Mouse (Mus musculus): ENCODE data around the gene 4931429L15Rik. TPM values are rescaled to one million over a fixed set of nuclear protein-coding genes. Genes with fewer than 3 reads are reported as not detected.

Gene 4931429L15Rik
- polyA plus RNA-seq, 1 experiment from 2014 or later = 0.15 TPM

GRCm38 (mm10) chr9:46316388-46316787 lies 3.4 kb downstream of the 4931429L15Rik start:
- H3K9me3 ChIP-seq (ENCODE audit: control insufficient read depth, low read length) = no peaks in the 10 kb centered on the region
- 0 out of 2 replicates have a peak overlapping the region, but pooled peaks have one; percentile 9 for H3K27ac ChIP-seq (ENCODE audit: low read depth, low read length)
- WGBS = 21% methylated on average over 5 of the region's 5 CpGs
- no peak overlapping the region for H3K4me2 ChIP-seq
- no peaks in the 10 kb centered on the region for H3K27me3 ChIP-seq (ENCODE audit: control insufficient read depth, insufficient read depth, low read length)
- peak; percentile 86 for DNase-seq (ENCODE audit: low spot score, missing footprints)
- H3K4me1 ChIP-seq (ENCODE audit: control insufficient read depth, insufficient read depth, low read length) = peaks cover 12% of the 10 kb centered on the region
- H3K9ac ChIP-seq (ENCODE audit: low read length) = peak overlapping the region; percentile 20; the same call in 1 of the 2 replicates
- H3K36me3 ChIP-seq (ENCODE audit: control insufficient read depth, insufficient read depth, low read length) = no peaks in the 10 kb centered on the region
- no peak overlapping the region for H3K4me3 ChIP-seq (ENCODE audit: low read depth, low read length)
- no peak for ATAC-seq (ENCODE audit: low FRiP score)

- ATAC-seq (ENCODE audit: low FRiP score) (peak; percentile 64), DNase-seq (ENCODE audit: low spot score, missing footprints) (peak; percentile 88)
- H3K4me1 ChIP-seq (ENCODE audit: control insufficient read depth, insufficient read depth, low read length) = peaks cover 12% of the 10 kb centered on the region
- H3K36me3 ChIP-seq (ENCODE audit: control insufficient read depth, insufficient read depth, low read length) = no peaks in the 10 kb centered on the region
- H3K9me3 ChIP-seq (ENCODE audit: control insufficient read depth, low read length) = no peaks in the 10 kb centered on the region
- WGBS = 23% methylated on average over 11 of the region's 11 CpGs
- no peaks in the 10 kb centered on the region for H3K27me3 ChIP-seq (ENCODE audit: control insufficient read depth, insufficient read depth, low read length)
- H3K4me2 ChIP-seq = peak overlapping the region; percentile 19; the same call in 1 of the 2 replicates
- H3K9ac ChIP-seq (ENCODE audit: low read length) = peak overlapping the region; percentile 16
- no peak overlapping the region for H3K4me3 ChIP-seq (ENCODE audit: low read depth, low read length)
- peak overlapping the region; percentile 9; the same call in 1 of the 2 replicates for H3K27ac ChIP-seq (ENCODE audit: low read depth, low read length)
Observed at GRCm38 (mm10) chr9:46315807-46316365, 3.9 kb downstream of the 4931429L15Rik start.

GRCm38 (mm10) chr9:46314921-46315320 lies 4.9 kb downstream of the 4931429L15Rik start:
- peak; percentile 31; the same call in 1 of the 2 replicates for ATAC-seq (ENCODE audit: low FRiP score)
- WGBS = 50% methylated on average over 2 of the region's 2 CpGs
- Histone ChIP-seq H3K4me1 (ENCODE audit: control insufficient read depth, insufficient read depth, low read length) (peaks cover 12% of the 10 kb centered on the region), H3K36me3 (ENCODE audit: control insufficient read depth, insufficient read depth, low read length) (no peaks in the 10 kb centered on the region), H3K27me3 (ENCODE audit: control insufficient read depth, insufficient read depth, low read length) (no peaks in the 10 kb centered on the region), H3K9ac (ENCODE audit: low read length) (no peak overlapping the region), H3K27ac (ENCODE audit: low read depth, low read length) (no peak overlapping the region), H3K9me3 (ENCODE audit: control insufficient read depth, low read length) (no peaks in the 10 kb centered on the region), H3K4me3 (ENCODE audit: low read depth, low read length) (no peak overlapping the region), H3K4me2 (no peak overlapping the region)
- no peak for DNase-seq (ENCODE audit: low spot score, missing footprints)

- 2% methylated on average over 4 of the region's 4 CpGs for WGBS
- ATAC-seq (ENCODE audit: low FRiP score) (peak; percentile 73), DNase-seq (ENCODE audit: low spot score, missing footprints) (peak; percentile 97)
- H3K4me1 ChIP-seq (ENCODE audit: control insufficient read depth, insufficient read depth, low read length) = peaks cover 12% of the 10 kb centered on the region
- H3K4me3 ChIP-seq (ENCODE audit: low read depth, low read length) = no peak overlapping the region
- H3K27me3 ChIP-seq (ENCODE audit: control insufficient read depth, insufficient read depth, low read length) = no peaks in the 10 kb centered on the region
- H3K27ac ChIP-seq (ENCODE audit: low read depth, low read length) = no peak overlapping the region
- no peaks in the 10 kb centered on the region for H3K36me3 ChIP-seq (ENCODE audit: control insufficient read depth, insufficient read depth, low read length)
- no peak overlapping the region for H3K9ac ChIP-seq (ENCODE audit: low read length)
- no peaks in the 10 kb centered on the region for H3K9me3 ChIP-seq (ENCODE audit: control insufficient read depth, low read length)
- no peak overlapping the region for H3K4me2 ChIP-seq
Observed at GRCm38 (mm10) chr9:46314507-46314906, 5.3 kb downstream of the 4931429L15Rik start.

GRCm38 (mm10) chr9:46309121-46309520 lies 10.7 kb downstream of the 4931429L15Rik start:
- no peak overlapping the region for H3K27ac ChIP-seq (ENCODE audit: low read depth, low read length)
- no peaks in the 10 kb centered on the region for H3K4me1 ChIP-seq (ENCODE audit: control insufficient read depth, insufficient read depth, low read length)
- no peaks in the 10 kb centered on the region for H3K9me3 ChIP-seq (ENCODE audit: control insufficient read depth, low read length)
- H3K4me3 ChIP-seq (ENCODE audit: low read depth, low read length) = no peak overlapping the region
- no peak overlapping the region for H3K4me2 ChIP-seq
- no peak overlapping the region for H3K9ac ChIP-seq (ENCODE audit: low read length)
- DNase-seq (ENCODE audit: low spot score, missing footprints) = no peak
- H3K27me3 ChIP-seq (ENCODE audit: control insufficient read depth, insufficient read depth, low read length) = no peaks in the 10 kb centered on the region
- H3K36me3 ChIP-seq (ENCODE audit: control insufficient read depth, insufficient read depth, low read length) = no peaks in the 10 kb centered on the region
- 12% methylated on average over 7 of the region's 7 CpGs for WGBS
- ATAC-seq (ENCODE audit: low FRiP score) = no peak

GRCm38 (mm10) chr9:46302142-46302541 lies 17.6 kb downstream of the 4931429L15Rik start:
- Histone ChIP-seq H3K4me2 (no peak overlapping the region), H3K27ac (ENCODE audit: low read depth, low read length) (no peak overlapping the region), H3K4me3 (ENCODE audit: low read depth, low read length) (no peak overlapping the region), H3K27me3 (ENCODE audit: control insufficient read depth, insufficient read depth, low read length) (no peaks in the 10 kb centered on the region), H3K36me3 (ENCODE audit: control insufficient read depth, insufficient read depth, low read length) (no peaks in the 10 kb centered on the region; the same call in 1 of the 2 replicates), H3K4me1 (ENCODE audit: control insufficient read depth, insufficient read depth, low read length) (no peaks in the 10 kb centered on the region), H3K9ac (ENCODE audit: low read length) (no peak overlapping the region), H3K9me3 (ENCODE audit: control insufficient read depth, low read length) (no peaks in the 10 kb centered on the region)
- WGBS = 22% methylated on average over 2 of the region's 2 CpGs
- ATAC-seq (ENCODE audit: low FRiP score) = no peak
- peak; percentile 93 for DNase-seq (ENCODE audit: low spot score, missing footprints)

GRCm38 (mm10) chr9:46298381-46298780 lies 21.4 kb downstream of the 4931429L15Rik start:
- no peak for ATAC-seq (ENCODE audit: low FRiP score)
- WGBS = 90% methylated on average over 4 of the region's 4 CpGs
- no peak overlapping the region for H3K4me3 ChIP-seq (ENCODE audit: low read depth, low read length)
- DNase-seq (ENCODE audit: low spot score, missing footprints) = no peak
- H3K4me1 ChIP-seq (ENCODE audit: control insufficient read depth, insufficient read depth, low read length) = no peaks in the 10 kb centered on the region
- H3K36me3 ChIP-seq (ENCODE audit: control insufficient read depth, insufficient read depth, low read length) = no peaks in the 10 kb centered on the region; the same call in 1 of the 2 replicates
- H3K9ac ChIP-seq (ENCODE audit: low read length) = no peak overlapping the region
- no peak overlapping the region for H3K4me2 ChIP-seq
- no peaks in the 10 kb centered on the region for H3K9me3 ChIP-seq (ENCODE audit: control insufficient read depth, low read length)
- no peak overlapping the region for H3K27ac ChIP-seq (ENCODE audit: low read depth, low read length)
- H3K27me3 ChIP-seq (ENCODE audit: control insufficient read depth, insufficient read depth, low read length) = no peaks in the 10 kb centered on the region

GRCm38 (mm10) chr9:46282631-46283436 lies 37.0 kb downstream of the 4931429L15Rik start, which contains the start of gene Bud13:
Gene Bud13, plus strand, starts transcription at chr9:46283008.
- Histone ChIP-seq H3K4me3 (ENCODE audit: low read depth, low read length) (peak within 1 kb of the TSS; percentile 84), H3K4me2 (peak within 1 kb of the TSS; percentile 57), H3K9ac (ENCODE audit: low read length) (peak within 1 kb of the TSS; percentile 87), H3K27me3 (ENCODE audit: control insufficient read depth, insufficient read depth, low read length) (no peaks in the 10 kb centered on the region), H3K9me3 (ENCODE audit: control insufficient read depth, low read length) (no peaks in the 10 kb centered on the region), H3K27ac (ENCODE audit: low read depth, low read length) (peak within 1 kb of the TSS; percentile 60; the same call in 1 of the 2 replicates), H3K4me1 (ENCODE audit: control insufficient read depth, insufficient read depth, low read length) (peaks cover 6% of the 10 kb centered on the region), H3K36me3 (ENCODE audit: control insufficient read depth, insufficient read depth, low read length) (peaks cover 19% of the 10 kb centered on the region)
- peak; percentile 100 for DNase-seq (ENCODE audit: low spot score, missing footprints)
- peak; percentile 92 for ATAC-seq (ENCODE audit: low FRiP score)
- under 1% methylated on average over 55 of the region's 55 CpGs for WGBS

GRCm38 (mm10) chr9:46274494-46274893 lies 45.3 kb downstream of the 4931429L15Rik start:
- H3K4me1 ChIP-seq (ENCODE audit: control insufficient read depth, insufficient read depth, low read length) = peaks cover 6% of the 10 kb centered on the region
- H3K9me3 ChIP-seq (ENCODE audit: control insufficient read depth, low read length) = no peaks in the 10 kb centered on the region
- H3K4me3 ChIP-seq (ENCODE audit: low read depth, low read length) = no peak overlapping the region
- no peaks in the 10 kb centered on the region; the same call in 1 of the 2 replicates for H3K27me3 ChIP-seq (ENCODE audit: control insufficient read depth, insufficient read depth, low read length)
- 89% methylated on average over 9 of the region's 9 CpGs for WGBS
- ATAC-seq (ENCODE audit: low FRiP score) = no peak
- no peak overlapping the region for H3K27ac ChIP-seq (ENCODE audit: low read depth, low read length)
- no peak overlapping the region for H3K9ac ChIP-seq (ENCODE audit: low read length)
- DNase-seq (ENCODE audit: low spot score, missing footprints) = no peak
- peaks cover 19% of the 10 kb centered on the region for H3K36me3 ChIP-seq (ENCODE audit: control insufficient read depth, insufficient read depth, low read length)
- no peak overlapping the region for H3K4me2 ChIP-seq

All from midbrain, embryonic 11.5 days (tissue).